Mouse (Mus musculus): Measurements from ENCODE around the gene Fcho1.
"Not testable (repeated sequence)": the region's sequence is repeated elsewhere in the genome, so short reads cannot be mapped to it uniquely, and the experiment has no call there.

GRCm38 (mm10) chr8:71703400-71703799 is 22.1 kb downstream of the Fcho1 start:
- not testable (repeated sequence) for TF ChIP-seq CTCF (IDR thresholded peaks at IDR 0.05; ENCODE audit: insufficient read depth, low read length); POLR2A (IDR thresholded peaks at IDR 0.05; ENCODE audit: borderline replicate concordance, extremely low read depth, low read depth, low read length)

Measured in lung, adult 2 months (tissue).